Mouse (Mus musculus) right cerebral cortex, adult 2 months (tissue): ENCODE data around the gene Gm5678.
"Not testable (repeated sequence)": the region's sequence is repeated elsewhere in the genome, so short reads cannot be mapped to it uniquely, and the experiment has no call there.

ENCODE experiments used
- DNase-seq, 2 experiments: peaks; one replicate each; pipeline ENCODE4 v3.0.0; 2021 to 2022; ENCODE audit warnings: low spot score in 2 of 2

Gm5678 gene

DNA sequence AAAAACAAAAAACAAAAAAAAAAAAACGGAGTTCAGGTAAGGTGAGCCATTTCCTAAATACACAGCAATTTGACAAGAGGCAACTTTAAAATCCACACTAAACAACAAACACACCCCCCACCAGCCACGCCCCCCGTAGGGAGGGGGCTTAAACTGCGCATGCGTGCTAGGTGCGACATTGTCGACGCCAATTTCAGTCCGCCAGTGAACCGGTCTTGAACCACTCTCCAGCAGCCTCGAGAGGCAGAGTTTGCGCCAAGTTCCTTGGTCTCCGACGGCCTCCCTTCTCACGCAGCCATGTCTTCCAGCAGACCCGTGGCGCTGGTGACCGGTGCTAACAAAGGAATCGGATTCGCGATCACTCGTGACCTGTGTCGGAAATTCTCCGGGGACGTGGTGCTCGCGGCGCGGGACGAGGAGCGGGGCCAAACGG, 20.2 kb upstream of the Gm5678 start:
- DNase-seq = peak; percentile 77 to 83

DNA sequence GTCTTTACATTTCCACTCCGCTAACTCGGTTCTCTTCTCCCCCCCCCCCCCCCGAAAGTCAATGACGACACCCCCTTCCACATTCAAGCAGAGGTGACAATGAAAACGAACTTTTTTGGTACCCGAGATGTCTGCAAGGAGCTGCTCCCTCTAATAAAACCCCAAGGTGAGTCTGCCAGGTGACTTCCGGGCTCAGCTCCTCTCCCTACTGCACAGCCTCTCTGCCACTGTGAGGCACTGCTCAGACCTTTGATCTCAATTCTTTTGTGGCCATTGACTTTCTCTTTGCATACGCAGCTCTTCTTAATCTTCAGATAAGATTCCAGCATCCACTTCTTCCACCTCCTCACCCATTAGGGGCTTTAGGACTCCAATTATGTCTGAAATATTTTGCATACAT, 19.2 kb upstream of the Gm5678 start:
- no peak for DNase-seq

DNA sequence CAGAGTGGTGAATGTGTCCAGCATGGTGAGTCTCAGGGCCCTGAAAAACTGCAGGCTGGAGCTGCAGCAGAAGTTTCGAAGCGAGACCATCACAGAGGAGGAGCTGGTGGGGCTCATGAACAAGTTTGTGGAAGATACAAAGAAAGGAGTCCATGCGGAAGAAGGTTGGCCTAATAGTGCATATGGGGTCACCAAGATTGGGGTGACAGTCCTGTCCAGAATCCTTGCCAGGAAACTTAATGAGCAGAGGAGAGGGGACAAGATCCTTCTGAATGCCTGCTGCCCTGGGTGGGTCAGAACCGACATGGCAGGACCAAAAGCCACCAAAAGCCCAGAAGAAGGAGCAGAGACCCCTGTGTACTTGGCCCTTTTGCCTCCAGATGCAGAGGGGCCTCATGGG, 18.1 kb upstream of the Gm5678 start:
- DNase-seq = no peak

DNA sequence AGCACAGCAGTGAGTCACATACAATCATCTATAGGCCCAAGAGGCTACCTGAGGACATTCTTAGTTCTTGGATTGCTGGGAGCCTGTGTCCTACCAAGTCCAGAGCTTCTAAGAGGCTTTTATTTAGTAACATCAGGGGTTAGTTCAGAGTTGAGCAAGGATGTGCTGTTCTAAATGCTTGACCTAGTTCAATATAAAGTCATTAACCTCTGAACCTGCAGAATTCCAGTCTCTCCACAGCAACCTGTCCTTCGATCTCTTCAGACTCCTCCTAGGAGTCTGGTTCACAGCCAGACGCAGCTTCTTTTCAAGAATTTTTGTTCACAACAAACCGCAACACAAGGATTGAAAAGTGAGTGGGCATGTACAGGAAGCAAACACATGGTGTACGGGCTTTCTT, 16.9 kb upstream of the Gm5678 start:
- DNase-seq = no peak

DNA sequence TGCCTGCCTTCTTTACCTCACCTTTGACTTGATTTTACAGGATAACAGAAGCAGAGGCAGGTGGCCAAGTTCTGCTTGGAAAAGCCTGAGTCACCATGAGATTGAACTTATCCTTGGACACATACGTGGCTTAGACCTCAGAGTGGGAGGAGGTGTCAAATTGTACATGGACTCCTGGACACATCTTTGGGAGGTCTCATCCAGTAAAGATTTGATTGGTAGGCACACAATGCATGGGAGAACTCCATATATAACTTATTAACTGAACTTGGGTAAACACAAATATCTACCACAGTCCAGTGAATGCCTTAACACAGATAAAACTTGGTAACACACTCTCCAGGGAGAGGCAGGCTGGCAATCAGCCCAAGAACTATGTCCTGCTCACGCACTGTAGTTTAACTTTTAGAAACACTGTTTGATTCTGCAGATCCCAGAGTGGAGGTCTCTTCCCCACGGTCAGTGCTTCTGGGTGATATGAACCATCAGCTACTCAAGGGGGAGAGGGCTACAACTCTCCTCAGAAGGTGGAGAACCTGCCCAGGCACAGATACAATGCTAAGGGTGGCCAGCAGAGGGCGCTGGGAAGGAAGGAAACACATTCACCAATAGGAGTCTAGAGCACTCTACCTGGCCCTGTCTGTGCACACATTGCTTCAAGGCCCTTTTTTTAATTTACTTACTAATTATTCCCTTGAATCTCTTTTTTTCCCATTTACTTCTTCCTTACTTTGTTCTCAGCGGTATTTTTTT, 12.6 kb upstream of the Gm5678 start:
- peak; percentile 64 to 82 for DNase-seq

DNA sequence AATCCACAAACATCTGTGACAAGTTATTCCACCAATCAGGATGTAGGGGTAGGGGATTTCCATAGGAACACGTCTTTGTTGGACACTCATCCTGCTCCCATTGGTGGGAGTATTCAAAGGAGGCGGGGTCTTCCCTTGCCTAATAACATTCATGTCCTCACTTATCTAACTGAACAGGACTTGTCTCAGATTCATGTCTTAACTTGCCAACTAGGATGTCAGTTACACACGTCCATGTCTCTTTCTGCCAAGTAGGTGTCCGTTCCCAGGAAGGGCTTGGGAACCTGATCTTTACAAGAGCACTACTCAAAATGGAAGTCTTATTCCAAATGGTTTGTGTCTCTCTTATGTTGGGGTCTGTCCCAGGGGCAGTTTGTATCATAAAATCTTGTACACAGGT, 4.1 kb upstream of the Gm5678 start:
- not testable (repeated sequence) for DNase-seq

DNA sequence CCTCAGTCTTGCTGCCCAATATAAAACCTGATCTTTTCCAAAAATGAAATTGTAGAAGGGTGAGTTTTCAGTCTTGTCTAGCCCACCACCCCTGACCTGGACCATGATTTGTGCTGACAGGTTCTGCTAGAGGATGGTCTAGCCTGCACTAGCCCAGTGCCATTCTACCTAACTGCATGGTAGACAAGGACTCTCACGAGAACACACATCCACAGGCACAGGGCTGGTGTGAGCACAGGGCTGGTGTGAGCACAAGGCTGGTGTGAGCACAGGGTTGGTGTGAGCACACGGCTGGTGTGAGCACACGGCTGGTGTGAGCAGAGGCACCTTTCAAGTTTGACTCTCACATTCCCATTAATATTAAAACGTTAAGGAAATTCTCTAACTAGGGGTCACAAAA, 3.2 kb upstream of the Gm5678 start:
- DNase-seq = no peak

DNA sequence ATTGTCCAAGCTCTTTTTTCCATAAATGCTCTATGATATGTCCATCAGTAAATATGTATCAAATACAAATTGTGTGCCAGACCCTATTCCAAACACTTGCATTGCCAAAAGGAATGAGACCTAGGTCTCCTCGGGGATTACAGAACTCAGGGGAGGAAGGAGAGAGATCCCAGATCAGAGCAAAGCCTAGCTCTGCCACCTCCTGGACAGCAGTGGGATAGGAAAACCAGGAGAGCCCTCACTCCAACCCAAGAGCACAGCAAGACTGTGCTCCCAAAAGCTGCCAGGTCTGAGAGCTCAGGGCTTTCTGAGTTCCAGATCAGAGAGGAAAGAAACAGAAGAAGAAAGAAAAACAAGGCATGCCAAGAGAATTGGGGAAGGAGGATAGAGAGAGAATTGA, 1.2 kb upstream of the Gm5678 start:
- peak in 1 of 2 experiments; percentile 19 for DNase-seq

DNA sequence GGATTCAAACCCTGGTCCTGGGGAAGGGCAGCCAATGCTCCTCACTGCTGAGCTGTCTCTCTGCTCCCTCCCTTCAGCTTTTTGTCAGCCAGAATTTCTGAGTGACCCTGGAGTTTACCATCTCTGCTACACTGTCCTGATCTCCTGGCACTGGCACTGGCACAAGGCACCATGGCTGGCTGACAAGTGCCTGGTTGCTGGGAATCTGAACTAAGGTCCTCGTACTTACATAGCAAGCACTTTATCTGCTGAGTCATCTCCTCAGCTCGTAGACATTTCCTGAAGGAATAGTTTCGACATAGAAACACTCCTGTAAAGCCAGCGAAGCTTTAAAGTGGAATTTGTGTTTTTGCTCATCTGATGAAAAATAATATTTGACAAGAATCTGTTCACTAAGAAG, 16.1 kb downstream of the Gm5678 start:
- DNase-seq = no peak

DNA sequence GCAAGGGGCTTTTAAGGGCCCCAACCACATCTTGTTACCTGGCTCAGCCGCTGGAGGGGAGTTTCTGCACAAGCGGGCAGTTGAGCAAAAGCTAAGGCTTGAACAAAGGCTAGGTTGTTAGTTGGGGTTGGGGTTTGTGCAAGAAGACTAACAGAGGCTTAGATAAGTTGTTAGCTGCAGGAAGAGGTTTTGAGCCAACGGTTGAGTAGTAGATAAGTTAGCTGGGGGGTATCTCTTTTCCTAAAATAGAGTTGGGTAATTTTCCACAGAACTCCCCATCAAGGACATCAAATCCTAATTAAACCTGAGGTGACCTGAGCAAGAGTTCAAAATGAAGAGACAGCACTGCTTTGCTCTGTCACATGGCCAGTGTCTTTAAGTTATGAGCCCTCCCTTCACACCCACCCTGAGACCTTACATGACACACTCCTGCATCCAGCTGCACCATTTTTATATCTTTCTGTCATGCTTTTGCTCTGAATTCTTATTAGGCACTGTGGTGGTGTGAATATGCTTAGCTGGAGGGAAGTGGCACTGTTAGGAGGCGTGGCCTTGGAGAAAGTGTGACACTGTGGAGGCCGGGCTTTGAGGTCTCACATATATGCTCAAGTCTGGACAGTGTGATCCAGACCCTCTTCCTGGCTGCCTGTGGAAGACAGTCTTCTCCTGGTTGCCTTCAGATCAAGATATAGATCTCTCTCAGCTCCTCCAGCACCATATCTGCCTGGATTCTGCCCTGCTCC, 20.7 kb downstream of the Gm5678 start:
- DNase-seq = no peak

DNA sequence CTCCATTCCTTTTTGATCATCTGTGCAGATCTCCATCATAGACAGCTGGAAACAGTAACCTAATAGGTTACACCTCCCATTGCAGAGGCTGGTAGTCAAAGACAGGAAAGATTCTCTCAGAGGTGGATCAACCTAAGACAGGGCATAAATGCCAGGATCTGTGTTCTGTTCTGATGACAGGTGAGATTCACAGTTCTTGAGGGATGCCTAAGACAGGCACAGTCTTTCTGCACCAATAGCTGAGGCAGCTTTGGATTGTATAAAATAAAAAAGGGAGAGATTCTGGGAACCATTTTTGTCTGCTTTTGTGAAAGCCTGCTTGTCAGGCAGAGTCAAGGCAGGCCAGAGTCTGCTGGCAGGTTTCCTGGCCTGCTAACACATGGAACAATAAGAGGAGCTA, 40.1 kb downstream of the Gm5678 start:
- DNase-seq = no peak

DNA sequence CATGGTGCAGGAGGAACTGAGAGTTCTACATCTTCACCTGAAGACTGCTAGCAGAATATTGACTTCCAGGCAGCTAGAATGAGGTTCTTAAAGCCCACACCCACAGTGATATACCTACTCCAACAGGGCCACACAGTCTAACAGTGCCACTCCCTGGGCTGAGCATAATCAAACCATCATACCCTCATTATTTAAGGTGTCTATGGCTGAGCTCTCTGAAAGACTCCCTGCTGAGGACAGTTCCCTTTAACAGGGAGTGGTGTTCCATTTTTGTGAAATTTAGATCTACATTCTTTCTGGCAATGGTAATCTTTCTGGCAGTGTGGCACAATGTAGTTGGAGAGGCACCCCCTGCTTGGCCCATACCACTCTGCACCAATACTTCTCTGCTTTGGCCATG, 41.6 kb downstream of the Gm5678 start:
- DNase-seq = no peak

DNA sequence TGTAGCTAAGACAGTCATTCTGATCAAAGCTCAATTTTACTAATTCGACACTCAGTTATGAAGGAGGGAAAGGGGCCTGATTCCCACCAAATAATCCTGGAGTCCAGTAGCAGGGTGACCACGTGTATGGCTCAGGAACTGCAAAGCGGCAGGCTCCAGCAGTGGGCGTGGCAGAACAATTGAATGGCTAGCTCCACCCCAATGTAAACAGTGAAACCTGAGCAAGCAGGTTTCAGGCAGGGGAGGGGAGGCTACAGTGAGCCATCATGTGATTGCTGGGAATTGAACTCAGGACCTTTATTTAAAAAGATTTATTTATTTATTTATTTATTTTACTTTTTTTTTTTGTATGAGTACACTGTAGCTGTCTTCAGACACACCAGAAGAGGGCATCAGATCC, 42.6 kb downstream of the Gm5678 start:
- DNase-seq = not testable (repeated sequence)

DNA sequence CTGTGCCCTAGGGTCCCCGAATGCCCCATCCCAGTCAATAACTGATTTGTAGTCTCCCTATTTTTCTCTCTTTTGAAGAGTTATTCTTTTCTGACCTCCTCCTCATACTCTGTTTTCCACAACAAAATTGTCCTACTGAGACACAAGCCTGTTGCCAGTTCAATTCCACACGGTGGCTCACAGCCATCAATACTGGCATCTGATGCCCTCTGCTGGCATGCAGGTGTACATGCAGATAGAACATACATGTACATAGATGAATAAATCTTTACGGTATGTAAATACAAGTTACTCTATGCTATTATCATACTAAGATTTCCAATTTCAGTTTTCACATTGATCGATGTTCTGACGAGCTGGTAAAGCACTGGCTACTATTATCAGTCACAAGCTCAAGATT, 43.2 kb downstream of the Gm5678 start:
- no peak for DNase-seq

DNA sequence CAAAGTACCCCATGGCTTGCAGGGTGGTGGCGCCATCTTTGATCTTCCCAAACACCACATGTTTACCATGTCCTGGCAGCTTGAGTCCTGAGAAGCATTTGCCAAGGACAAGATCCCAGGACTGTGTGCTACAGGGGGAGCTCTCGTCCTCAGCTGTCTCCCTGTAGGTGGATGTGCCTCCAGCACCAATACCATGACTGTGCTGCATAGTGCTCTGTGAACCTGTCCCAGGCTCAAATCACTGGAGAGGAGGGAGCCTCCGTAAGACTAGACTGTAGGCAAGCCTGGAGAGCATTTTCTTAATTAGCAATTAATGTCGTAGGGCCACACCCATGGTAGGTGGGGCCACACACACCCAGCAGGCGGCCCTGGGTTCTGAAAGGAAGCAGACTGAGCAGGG, 48.5 kb downstream of the Gm5678 start:
- DNase-seq = no peak

DNA sequence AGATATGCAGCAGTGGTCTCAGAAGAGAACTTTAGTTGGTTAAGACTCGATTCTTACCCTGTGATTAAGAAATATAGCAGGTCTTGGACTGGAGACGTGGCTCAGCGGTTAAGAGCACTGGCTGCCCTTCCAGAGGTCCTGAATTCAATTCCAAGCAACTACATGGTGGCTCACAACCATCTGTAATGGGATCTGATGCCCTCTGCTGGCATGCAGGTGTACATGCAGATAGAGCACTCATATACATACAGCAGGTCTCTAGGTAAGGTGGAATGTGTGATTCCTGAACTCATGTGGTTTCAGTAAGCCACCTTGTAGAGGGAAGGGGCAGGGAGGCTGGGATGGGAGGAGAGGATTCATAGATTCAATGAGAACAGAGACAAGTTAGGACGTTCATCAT, 50.3 kb downstream of the Gm5678 start:
- DNase-seq = no peak

DNA sequence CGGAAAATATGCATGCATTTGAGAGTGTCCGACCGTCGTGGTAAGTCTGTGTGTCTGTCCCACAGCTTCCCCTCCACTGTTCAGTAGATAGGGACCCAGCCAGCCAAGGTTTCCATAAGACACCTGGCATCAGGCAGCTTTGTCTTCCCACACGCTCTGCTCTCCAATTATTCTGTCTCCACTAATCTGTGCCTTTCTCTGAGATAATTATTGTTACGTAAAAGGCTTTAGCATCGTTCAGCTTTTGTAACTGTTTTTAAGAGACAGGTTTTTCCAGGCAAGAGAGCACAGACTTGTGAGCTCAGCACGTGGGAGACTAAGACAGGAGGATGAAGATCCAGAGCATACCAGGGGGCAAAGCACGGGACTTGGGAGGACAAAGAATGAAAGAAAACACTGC, 51.3 kb downstream of the Gm5678 start:
- no peak for DNase-seq
